Comparison of ENCODE assay signal across 7 mouse cellular contexts in genomic region chr11:48838879-48839680, GRCm38 (mm10). TPM values are rescaled to one million over a fixed set of nuclear protein-coding genes. Genes with fewer than 3 reads are reported as not detected.
DNase-seq lines count a peak whose midpoint lies in the region; ATAC-seq and TF ChIP-seq lines count a peak whose summit lies in the region.

No protein-coding gene starts in this region.

- H3K4me2 ChIP-seq in lung, embryonic 14.5 days = peak overlapping the region; percentile 90
- H3K4me2 ChIP-seq in lung, postnatal 0 days (replicated peaks; ENCODE audit: low read depth, low read length) = no peak overlapping the region
- peak overlapping the region; percentile 79 for H3K4me2 ChIP-seq in embryonic facial prominence, embryonic 13.5 days
- H3K4me2 ChIP-seq in intestine, embryonic 16.5 days (ENCODE audit: low read depth, low read length) = peak overlapping the region; percentile 89
- peak overlapping the region; percentile 78 for H3K4me2 ChIP-seq in neural tube, embryonic 15.5 days

- H3K4me3 ChIP-seq in lung, embryonic 14.5 days (ENCODE audit: low read depth, low read length) = peak overlapping the region; percentile 79
- H3K4me3 ChIP-seq in lung, postnatal 0 days (ENCODE audit: low read depth, low read length) = no peak overlapping the region
- peak overlapping the region; percentile 87 for H3K4me3 ChIP-seq in embryonic facial prominence, embryonic 13.5 days
- no peak overlapping the region for H3K4me3 ChIP-seq in intestine, embryonic 16.5 days (ENCODE audit: low read length)
- peak overlapping the region; percentile 93 for H3K4me3 ChIP-seq in neural tube, embryonic 15.5 days (replicated peaks)

- 70% methylated on average over 10 of the region's 10 CpGs for WGBS in lung, embryonic 14.5 days
- WGBS in lung, postnatal 0 days = 75% methylated on average over 10 of the region's 10 CpGs
- WGBS in embryonic facial prominence, embryonic 13.5 days = 50% methylated on average over 10 of the region's 10 CpGs
- 82% methylated on average over 10 of the region's 10 CpGs for WGBS in intestine, embryonic 16.5 days
- 71% methylated on average over 10 of the region's 10 CpGs for WGBS in neural tube, embryonic 15.5 days

- no peak for TF ChIP-seq CTCF in lung, embryonic 14.5 days (IDR thresholded peaks at IDR 0.05; ENCODE audit: low read depth)
- TF ChIP-seq CTCF in lung, postnatal 0 days (IDR thresholded peaks at IDR 0.05) = no peak

- no peak for DNase-seq in lung, embryonic 14.5 days
- no peak for DNase-seq in lung, postnatal 0 days (ENCODE audit: low spot score)
- DNase-seq in cerebellum, postnatal 4 days (ENCODE audit: low spot score in 2 of 2) = no peak
- DNase-seq in Muller cell, postnatal 12 days (ENCODE audit: inconsistent ontology term) = no peak

- no peaks in the 10 kb centered on the region for H3K36me3 ChIP-seq in lung, embryonic 14.5 days (ENCODE audit: insufficient read depth)
- H3K36me3 ChIP-seq in lung, postnatal 0 days (ENCODE audit: insufficient read depth, low read length) = no peaks in the 10 kb centered on the region
- no peaks in the 10 kb centered on the region for H3K36me3 ChIP-seq in embryonic facial prominence, embryonic 13.5 days
- H3K36me3 ChIP-seq in intestine, embryonic 16.5 days (ENCODE audit: control insufficient read depth, insufficient read depth, low read length) = no peaks in the 10 kb centered on the region
- H3K36me3 ChIP-seq in neural tube, embryonic 15.5 days = no peaks in the 10 kb centered on the region

- ATAC-seq in lung, embryonic 14.5 days (ENCODE audit: insufficient read depth) = no peak
- ATAC-seq in lung, postnatal 0 days = no peak
- no peak for ATAC-seq in embryonic facial prominence, embryonic 13.5 days (ENCODE audit: insufficient number of reproducible peaks, insufficient read depth, low FRiP score, low TSS enrichment, low read depth)
- ATAC-seq in intestine, embryonic 16.5 days = no peak
- ATAC-seq in neural tube, embryonic 15.5 days (ENCODE audit: low FRiP score) = no peak

- no peaks in the 10 kb centered on the region for H3K9me3 ChIP-seq in lung, embryonic 14.5 days (ENCODE audit: low read depth, low read length)
- H3K9me3 ChIP-seq in lung, postnatal 0 days (ENCODE audit: low read length) = no peaks in the 10 kb centered on the region
- no peaks in the 10 kb centered on the region for H3K9me3 ChIP-seq in embryonic facial prominence, embryonic 13.5 days
- no peaks in the 10 kb centered on the region for H3K9me3 ChIP-seq in intestine, embryonic 16.5 days (ENCODE audit: control insufficient read depth, low read length)
- no peaks in the 10 kb centered on the region for H3K9me3 ChIP-seq in neural tube, embryonic 15.5 days (replicated peaks)

- H3K27me3 ChIP-seq in lung, embryonic 14.5 days (ENCODE audit: insufficient read depth, low read length) = 0 out of 2 replicates have a peak, but pooled peaks cover 4% of the 10 kb centered on the region
- no peaks in the 10 kb centered on the region for H3K27me3 ChIP-seq in lung, postnatal 0 days (replicated peaks; ENCODE audit: insufficient read depth, low read length)
- H3K27me3 ChIP-seq in embryonic facial prominence, embryonic 13.5 days = peaks cover 18% of the 10 kb centered on the region
- H3K27me3 ChIP-seq in intestine, embryonic 16.5 days (replicated peaks; ENCODE audit: control insufficient read depth, insufficient read depth, low read length) = no peaks in the 10 kb centered on the region
- peaks cover 7% of the 10 kb centered on the region for H3K27me3 ChIP-seq in neural tube, embryonic 15.5 days (replicated peaks)

- 0 out of 2 replicates have a peak, but pooled peaks cover 3% of the 10 kb centered on the region for H3K4me1 ChIP-seq in lung, embryonic 14.5 days (ENCODE audit: insufficient read depth)
- H3K4me1 ChIP-seq in lung, postnatal 0 days (ENCODE audit: insufficient read depth, low read depth, low read length) = peaks cover 4% of the 10 kb centered on the region; the same call in 1 of the 2 replicates
- peaks cover 12% of the 10 kb centered on the region; the same call in 1 of the 2 replicates for H3K4me1 ChIP-seq in embryonic facial prominence, embryonic 13.5 days
- H3K4me1 ChIP-seq in intestine, embryonic 16.5 days (ENCODE audit: control insufficient read depth, insufficient read depth, low read length) = peaks cover 12% of the 10 kb centered on the region
- H3K4me1 ChIP-seq in neural tube, embryonic 15.5 days = peaks cover 15% of the 10 kb centered on the region

- TF ChIP-seq EP300 in lung, postnatal 0 days (IDR thresholded peaks at IDR 0.05) = no peak

- H3K9ac ChIP-seq in lung, embryonic 14.5 days = no peak overlapping the region; the same call in 1 of the 2 replicates
- H3K9ac ChIP-seq in lung, postnatal 0 days (replicated peaks; ENCODE audit: low read depth) = no peak overlapping the region
- H3K9ac ChIP-seq in embryonic facial prominence, embryonic 13.5 days = no peak overlapping the region
- 0 out of 2 replicates have a peak overlapping the region, but pooled peaks have one; percentile 82 for H3K9ac ChIP-seq in intestine, embryonic 16.5 days (ENCODE audit: low read depth, low read length)
- H3K9ac ChIP-seq in neural tube, embryonic 15.5 days (replicated peaks) = 0 out of 2 replicates have a peak overlapping the region, but pooled peaks have one; percentile 75

- no peak overlapping the region for H3K27ac ChIP-seq in lung, embryonic 14.5 days (ENCODE audit: low read depth)
- no peak overlapping the region for H3K27ac ChIP-seq in lung, postnatal 0 days (ENCODE audit: low read length)
- H3K27ac ChIP-seq in embryonic facial prominence, embryonic 13.5 days = no peak overlapping the region
- no peak overlapping the region for H3K27ac ChIP-seq in intestine, embryonic 16.5 days (ENCODE audit: low read length)
- no peak overlapping the region for H3K27ac ChIP-seq in neural tube, embryonic 15.5 days (replicated peaks)

RNA-seq across cellular contexts. Expression of gene Gm12184, which starts 12.6 kb away (rescaled TPM):
- polyA plus RNA-seq in lung, embryonic 14.5 days (2014; fragmentation: Nextera tagmentation; extraction: Ambion mirVana) = 11.3 and 11.8 TPM in 2 replicates
- 4.4 and 5.5 TPM in 2 replicates for polyA plus RNA-seq in lung, postnatal 0 days (2015; fragmentation: Nextera tagmentation; extraction: Ambion mirVana)
- polyA plus RNA-seq in embryonic facial prominence, embryonic 13.5 days (2015; fragmentation: Nextera tagmentation; extraction: Ambion mirVana) = 3.4 and 3.6 TPM in 2 replicates
- polyA plus RNA-seq in intestine, embryonic 16.5 days (2015; fragmentation: Nextera tagmentation; extraction: Ambion mirVana) = 1.3 and 1.4 TPM in 2 replicates
- 2.9 and 3.3 TPM in 2 replicates for polyA plus RNA-seq in neural tube, embryonic 15.5 days (2015; fragmentation: Nextera tagmentation; extraction: Ambion mirVana)

RNA-seq across cellular contexts. Expression of gene Trim7, which starts 13.1 kb away (rescaled TPM):
- polyA plus RNA-seq in lung, embryonic 14.5 days (2014; fragmentation: Nextera tagmentation; extraction: Ambion mirVana) = 0.55 and 1.4 TPM in 2 replicates
- polyA plus RNA-seq in lung, postnatal 0 days (2015; fragmentation: Nextera tagmentation; extraction: Ambion mirVana) = 1.2 and 1.6 TPM in 2 replicates
- 1.0 and 1.1 TPM in 2 replicates for polyA plus RNA-seq in embryonic facial prominence, embryonic 13.5 days (2015; fragmentation: Nextera tagmentation; extraction: Ambion mirVana)
- polyA plus RNA-seq in intestine, embryonic 16.5 days (2015; fragmentation: Nextera tagmentation; extraction: Ambion mirVana) = 0.78 and 1.2 TPM in 2 replicates
- polyA plus RNA-seq in neural tube, embryonic 15.5 days (2015; fragmentation: Nextera tagmentation; extraction: Ambion mirVana) = 2.1 and 2.6 TPM in 2 replicates

RNA-seq across cellular contexts. Expression of gene Trim41, which starts 21.9 kb away (rescaled TPM):
- polyA plus RNA-seq in lung, embryonic 14.5 days (2014; fragmentation: Nextera tagmentation; extraction: Ambion mirVana) = 4.5 and 4.6 TPM in 2 replicates
- 4.3 and 5.1 TPM in 2 replicates for polyA plus RNA-seq in lung, postnatal 0 days (2015; fragmentation: Nextera tagmentation; extraction: Ambion mirVana)
- polyA plus RNA-seq in embryonic facial prominence, embryonic 13.5 days (2015; fragmentation: Nextera tagmentation; extraction: Ambion mirVana) = 8.3 and 8.7 TPM in 2 replicates
- polyA plus RNA-seq in intestine, embryonic 16.5 days (2015; fragmentation: Nextera tagmentation; extraction: Ambion mirVana) = 4.1 and 5.9 TPM in 2 replicates
- 6.4 and 7.3 TPM in 2 replicates for polyA plus RNA-seq in neural tube, embryonic 15.5 days (2015; fragmentation: Nextera tagmentation; extraction: Ambion mirVana)

RNA-seq across cellular contexts. Expression of gene Irgm1, which starts 32.4 kb away (rescaled TPM):
- 6.7 and 7.6 TPM in 2 replicates for polyA plus RNA-seq in lung, embryonic 14.5 days (2014; fragmentation: Nextera tagmentation; extraction: Ambion mirVana)
- 20.2 and 26.4 TPM in 2 replicates for polyA plus RNA-seq in lung, postnatal 0 days (2015; fragmentation: Nextera tagmentation; extraction: Ambion mirVana)
- polyA plus RNA-seq in embryonic facial prominence, embryonic 13.5 days (2015; fragmentation: Nextera tagmentation; extraction: Ambion mirVana) = 3.9 and 4.3 TPM in 2 replicates
- polyA plus RNA-seq in intestine, embryonic 16.5 days (2015; fragmentation: Nextera tagmentation; extraction: Ambion mirVana) = 15.6 and 15.8 TPM in 2 replicates
- 4.2 and 12.2 TPM in 2 replicates for polyA plus RNA-seq in neural tube, embryonic 15.5 days (2015; fragmentation: Nextera tagmentation; extraction: Ambion mirVana)

RNA-seq across cellular contexts. Expression of gene Rack1, which starts 38.9 kb away (rescaled TPM):
- 935 and 940 TPM in 2 replicates for polyA plus RNA-seq in lung, embryonic 14.5 days (2014; fragmentation: Nextera tagmentation; extraction: Ambion mirVana)
- 404 and 434 TPM in 2 replicates for polyA plus RNA-seq in lung, postnatal 0 days (2015; fragmentation: Nextera tagmentation; extraction: Ambion mirVana)
- 729 and 806 TPM in 2 replicates for polyA plus RNA-seq in embryonic facial prominence, embryonic 13.5 days (2015; fragmentation: Nextera tagmentation; extraction: Ambion mirVana)
- 713 and 755 TPM in 2 replicates for polyA plus RNA-seq in intestine, embryonic 16.5 days (2015; fragmentation: Nextera tagmentation; extraction: Ambion mirVana)
- polyA plus RNA-seq in neural tube, embryonic 15.5 days (2015; fragmentation: Nextera tagmentation; extraction: Ambion mirVana) = 351 and 459 TPM in 2 replicates

Comparison
In these comparisons a context has a peak if more than half of its experiments do, and no peak if none do; other contexts are left out.
1. H3K4me3 ChIP-seq: peak in lung, embryonic 14.5 days (single experiment), embryonic facial prominence, embryonic 13.5 days (single experiment) and neural tube, embryonic 15.5 days (single experiment); none in lung, postnatal 0 days (single experiment) and intestine, embryonic 16.5 days (single experiment).
2. H3K9ac ChIP-seq: peak in intestine, embryonic 16.5 days (single experiment) and neural tube, embryonic 15.5 days (single experiment); none in lung, embryonic 14.5 days (single experiment), lung, postnatal 0 days (single experiment) and embryonic facial prominence, embryonic 13.5 days (single experiment).